Mouse (Mus musculus) myocyte (in vitro differentiated cells): ENCODE measurements around the gene Syt13. TPM values are rescaled to one million over a fixed set of nuclear protein-coding genes. Genes with fewer than 3 reads are reported as not detected.

ENCODE experiments used
- H3K27me3 ChIP-seq: one replicate; pipeline ENCODE4 v1.6.1; 2011; ENCODE audit not compliant: control insufficient read depth, insufficient read depth, insufficient read length
- H3K36me3 ChIP-seq: one replicate; pipeline ENCODE4 v1.6.1; 2011; ENCODE audit not compliant: control insufficient read depth, insufficient read depth
- H3K4me2 ChIP-seq: one replicate; pipeline ENCODE4 v1.6.1; 2011; ENCODE audit warnings: low read depth, control low read depth
- H3K4me3 ChIP-seq: one replicate; pipeline ENCODE4 v1.5.1; 2011; ENCODE audit warnings: mild to moderate bottlenecking, control low read depth, moderate library complexity
- H3K79me2 ChIP-seq: one replicate; pipeline ENCODE4 v1.6.1; 2011; ENCODE audit not compliant: control insufficient read depth, insufficient read depth
- H3ac ChIP-seq: one replicate; pipeline ENCODE4 v1.6.1; 2011; ENCODE audit not compliant: control insufficient read depth, insufficient read length
- CEBPB ChIP-seq: IDR thresholded peaks from 2 replicates; pipeline ENCODE4 v1.6.1; 2011; ENCODE audit warnings: mild to moderate bottlenecking, moderate library complexity; ENCODE audit not compliant: poor library complexity, insufficient read depth, severe bottlenecking
- E2F4 ChIP-seq: IDR thresholded peaks from one replicate; pipeline ENCODE4 v1.6.1; 2011; ENCODE audit warnings: mild to moderate bottlenecking, control low read depth, moderate library complexity; ENCODE audit not compliant: insufficient read depth
- MAX ChIP-seq: IDR thresholded peaks from one replicate; pipeline ENCODE4 v1.6.1; 2011; ENCODE audit warnings: low read depth, mild to moderate bottlenecking, control low read depth
- MYOD1 ChIP-seq, 3 experiments: IDR thresholded peaks; one replicate each; pipeline ENCODE4 v1.6.1; 2011; ENCODE audit warnings: control low read depth in 2 of 3, low read depth in 2 of 3, mild to moderate bottlenecking in 2 of 3, moderate library complexity in 1 of 3; ENCODE audit not compliant: insufficient read length in 2 of 3, control insufficient read depth in 1 of 3
- MYOG ChIP-seq, 3 experiments: IDR thresholded peaks; one replicate each; pipeline ENCODE4 v1.6.1; 2011; ENCODE audit warnings: control low read depth in 2 of 3, low read depth in 2 of 3, mild to moderate bottlenecking in 2 of 3; ENCODE audit not compliant: insufficient read length in 2 of 3, control insufficient read depth in 1 of 3, insufficient read depth in 1 of 3
- POLR2A ChIP-seq: IDR thresholded peaks from one replicate; pipeline ENCODE4 v1.6.1; 2011; ENCODE audit warnings: low read depth, mild to moderate bottlenecking, control low read depth, moderate library complexity; ENCODE audit not compliant: insufficient read length
- POLR2AphosphoS2 ChIP-seq: IDR thresholded peaks from one replicate; pipeline ENCODE4 v1.6.1; 2011; ENCODE audit warnings: low read depth, control low read depth; ENCODE audit not compliant: insufficient read length
- REST ChIP-seq: IDR thresholded peaks from one replicate; pipeline ENCODE4 v1.6.1; 2011; ENCODE audit warnings: mild to moderate bottlenecking, control low read depth, moderate library complexity; ENCODE audit not compliant: insufficient read depth, insufficient read length
- SRF ChIP-seq: IDR thresholded peaks from one replicate; pipeline ENCODE4 v1.6.1; 2011; ENCODE audit warnings: low read depth; ENCODE audit not compliant: control insufficient read depth, insufficient read length
- TCF12 ChIP-seq: IDR thresholded peaks from one replicate; pipeline ENCODE4 v1.6.1; 2011; ENCODE audit warnings: mild to moderate bottlenecking, control low read depth; ENCODE audit not compliant: poor library complexity, insufficient read depth, severe bottlenecking
- TCF3 ChIP-seq: IDR thresholded peaks from one replicate; pipeline ENCODE4 v1.6.1; 2011; ENCODE audit warnings: low read depth, control low read depth; ENCODE audit not compliant: insufficient read length
- USF1 ChIP-seq: IDR thresholded peaks from one replicate; pipeline ENCODE4 v1.6.1; 2011; ENCODE audit warnings: low read depth, mild to moderate bottlenecking, control low read depth, moderate library complexity
- polyA plus RNA-seq: library from polyadenylated mRNA; unstranded; fragments of >200 nt; fragmentation: generic; extraction: Trizol; gene quantifications from one replicate; pipeline ENCODE4 v1.2.1, GENCODE M21; 2012; ENCODE audit warnings: missing spikeins

The Syt13 gene
- polyA plus RNA-seq, 1 experiment: 49.7 TPM

- Histone ChIP-seq H3K79me2 (no peaks in the 10 kb centered on the region), H3ac (no peak overlapping the region), H3K36me3 (peaks cover 4% of the 10 kb centered on the region), H3K27me3 (no peaks in the 10 kb centered on the region), H3K4me2 (no peak overlapping the region), H3K4me3 (no peak overlapping the region)
- TF ChIP-seq E2F4 (no peak), MAX (no peak), TCF12 (peak; percentile 67), USF1 (no peak), MYOD1 (IDR thresholded peaks at IDR 0.05; ENCODE audit: control insufficient read depth in 1 of 3, insufficient read length in 2 of 3, low read depth in 2 of 3) (peak in 2 of 3 experiments; percentile 80 to 98), POLR2A (no peak), TCF3 (peak; percentile 90), POLR2AphosphoS2 (no peak), REST (no peak), SRF (no peak), CEBPB (no peak), MYOG (IDR thresholded peaks at IDR 0.05; ENCODE audit: control insufficient read depth in 1 of 3, insufficient read depth in 1 of 3, insufficient read length in 2 of 3, low read depth in 2 of 3) (peak in 2 of 3 experiments; percentile 94 to 96)
Observed at GRCm38 (mm10) chr2:92953450-92953849, 38.6 kb downstream of the Syt13 start.

GRCm38 (mm10) chr2:92954404-92955114 lies 39.7 kb downstream of the Syt13 start:
- H3K27me3 ChIP-seq: no peaks in the 10 kb centered on the region

GRCm38 (mm10) chr2:92956943-92957342 lies 42.0 kb downstream of the Syt13 start:
- H3K4me3 ChIP-seq: no peak overlapping the region
- H3K79me2 ChIP-seq: no peaks in the 10 kb centered on the region
- H3ac ChIP-seq: no peak overlapping the region
- no peak overlapping the region for H3K4me2 ChIP-seq
- TF ChIP-seq MYOG (IDR thresholded peaks at IDR 0.05; ENCODE audit: control insufficient read depth in 1 of 3, insufficient read depth in 1 of 3, insufficient read length in 2 of 3, low read depth in 2 of 3): no peak
- no peak for TF ChIP-seq E2F4
- no peak for TF ChIP-seq SRF
- TF ChIP-seq POLR2AphosphoS2: no peak
- TF ChIP-seq MYOD1 (IDR thresholded peaks at IDR 0.05; ENCODE audit: control insufficient read depth in 1 of 3, insufficient read length in 2 of 3, low read depth in 2 of 3): no peak
- TF ChIP-seq MAX: no peak
- TF ChIP-seq REST: no peak
- no peak for TF ChIP-seq USF1
- no peaks in the 10 kb centered on the region for H3K27me3 ChIP-seq
- H3K36me3 ChIP-seq: peaks cover 4% of the 10 kb centered on the region

More at GRCm38 (mm10) chr2:92954404-92955114, 39.7 kb downstream of the Syt13 start:
- TF ChIP-seq POLR2AphosphoS2 (no peak), REST (no peak), E2F4 (no peak), USF1 (no peak), POLR2A (no peak), SRF (no peak), MAX (no peak), TCF12 (no peak), CEBPB (no peak), MYOD1 (IDR thresholded peaks at IDR 0.05; ENCODE audit: control insufficient read depth in 1 of 3, insufficient read length in 2 of 3, low read depth in 2 of 3) (no peak), MYOG (IDR thresholded peaks at IDR 0.05; ENCODE audit: control insufficient read depth in 1 of 3, insufficient read depth in 1 of 3, insufficient read length in 2 of 3, low read depth in 2 of 3) (no peak), TCF3 (no peak)
- Histone ChIP-seq H3K36me3 (peaks cover 4% of the 10 kb centered on the region), H3ac (no peak overlapping the region), H3K4me3 (no peak overlapping the region), H3K4me2 (no peak overlapping the region), H3K79me2 (no peaks in the 10 kb centered on the region)

- Histone ChIP-seq H3K4me3 (no peak overlapping the region), H3K36me3 (no peaks in the 10 kb centered on the region), H3ac (no peak overlapping the region), H3K4me2 (no peak overlapping the region), H3K27me3 (no peaks in the 10 kb centered on the region), H3K79me2 (no peaks in the 10 kb centered on the region)
- no peak for TF ChIP-seq REST
- no peak for TF ChIP-seq USF1
- no peak for TF ChIP-seq TCF12
- no peak for TF ChIP-seq CEBPB
- TF ChIP-seq POLR2AphosphoS2: no peak
- no peak for TF ChIP-seq SRF
- no peak for TF ChIP-seq TCF3
- no peak for TF ChIP-seq MAX
- TF ChIP-seq MYOG (IDR thresholded peaks at IDR 0.05; ENCODE audit: control insufficient read depth in 1 of 3, insufficient read depth in 1 of 3, insufficient read length in 2 of 3, low read depth in 2 of 3): no peak
- no peak for TF ChIP-seq POLR2A
Observed at GRCm38 (mm10) chr2:92958640-92959039, 43.7 kb downstream of the Syt13 start.
